Mouse (Mus musculus) left cerebral cortex, adult 6 months (tissue): ENCODE measurements around the gene Erbb2. TPM values are rescaled to one million over a fixed set of nuclear protein-coding genes. Genes with fewer than 3 reads are reported as not detected.

ENCODE experiments used
- long read RNA-seq, 2 experiments: library from polyadenylated mRNA; unstranded; transcript quantifications; one replicate each; pipeline ENCODE4 v2.0.0; 2019 to 2020
- polyA plus RNA-seq: library from polyadenylated mRNA; unstranded; fragments of <200 nt; fragmentation: Nextera tagmentation; gene quantifications from 2 replicates; pipeline ENCODE4 v1.2.3, GENCODE M21; 2021

Gene Erbb2
- 1.1 and 1.3 TPM in 2 replicates for polyA plus RNA-seq
- long read RNA-seq, experiment 1, full-length matches to known transcripts = 3 of 5 reads
- long read RNA-seq, experiment 1, partial matches to known transcripts = 1 of 5 reads
- long read RNA-seq, experiment 1, other reads (novel, unspliced or antisense) = 1 of 5 reads
- long read RNA-seq, experiment 2, partial matches to known transcripts = 1 of 1 reads
- long read RNA-seq, experiment 2, other reads (novel, unspliced or antisense) = 0 of 1 reads

GRCm38 (mm10) chr11:98412273-98412796 is at the start of gene Erbb2:
Gene Erbb2 (plus strand): TSS chr11:98412470.

GRCm38 (mm10) chr11:98383261-98384030 is 28.8 kb upstream of the Erbb2 start, which contains the start of gene Tcap:
Gene Tcap (plus strand): TSS chr11:98383811.

GRCm38 (mm10) chr11:98385638-98386585 is 26.4 kb upstream of the Erbb2 start, which contains the start of gene Pnmt:
Gene Pnmt (plus strand): TSS chr11:98386450.

GRCm38 (mm10) chr11:98400161-98400726 is 12.0 kb upstream of the Erbb2 start, which contains the start of gene Pgap3:
Gene Pgap3 (minus strand): TSS chr11:98400490.

GRCm38 (mm10) chr11:98438331-98439158 is 26.3 kb downstream of the Erbb2 start, which contains the start of gene Mien1:
Gene Mien1 (minus strand): TSS chr11:98438991.

GRCm38 (mm10) chr11:98446213-98446561 is 33.9 kb downstream of the Erbb2 start, which contains the start of gene Grb7:
Gene Grb7 (plus strand): TSS chr11:98446394.

Other genes starting within 250 kb of the Erbb2 start
- 29.4 and 30.7 TPM in 2 replicates for gene Med1, start 219.2 kb upstream of the Erbb2 start, polyA plus RNA-seq
- 2.5 and 2.9 TPM in 2 replicates for gene Cdk12, start 209.4 kb upstream of the Erbb2 start, polyA plus RNA-seq
- gene Neurod2, start 82.8 kb upstream of the Erbb2 start, polyA plus RNA-seq = 8.6 and 13.4 TPM in 2 replicates
- gene Ppp1r1b, start 64.1 kb upstream of the Erbb2 start, polyA plus RNA-seq = 207 and 248 TPM in 2 replicates
- 39.7 and 45.4 TPM in 2 replicates for gene Stard3, start 54.1 kb upstream of the Erbb2 start, polyA plus RNA-seq
- 10.8 and 18.4 TPM in 2 replicates for gene Tcap, start 28.7 kb upstream of the Erbb2 start, polyA plus RNA-seq
- gene Pnmt, start 26.0 kb upstream of the Erbb2 start, polyA plus RNA-seq = 0.17 and 0.50 TPM in 2 replicates
- gene Pgap3, start 12.0 kb upstream of the Erbb2 start, polyA plus RNA-seq = 0.92 and 4.4 TPM in 2 replicates
- gene Mien1, start 26.5 kb downstream of the Erbb2 start, polyA plus RNA-seq = 279 and 288 TPM in 2 replicates
- gene Grb7, start 33.9 kb downstream of the Erbb2 start, polyA plus RNA-seq = 1.4 and 1.7 TPM in 2 replicates
- gene Ikzf3, start 133.6 kb downstream of the Erbb2 start, polyA plus RNA-seq = 0.73 and 1.6 TPM in 2 replicates
- gene Zpbp2, start 138.6 kb downstream of the Erbb2 start, polyA plus RNA-seq = not detected in 2 replicates
- 18.2 and 19.1 TPM in 2 replicates for gene Ormdl3, start 174.9 kb downstream of the Erbb2 start, polyA plus RNA-seq
- gene Lrrc3c, start 185.8 kb downstream of the Erbb2 start, polyA plus RNA-seq = not detected in 2 replicates
- 0.30 and 1.2 TPM in 2 replicates for gene Gm12355, start 213.2 kb downstream of the Erbb2 start, polyA plus RNA-seq
- not detected in 2 replicates for gene Gsdma3, start 213.9 kb downstream of the Erbb2 start, polyA plus RNA-seq
- not detected in 2 replicates for gene Gsdma2, start 234.3 kb downstream of the Erbb2 start, polyA plus RNA-seq